Mouse (Mus musculus): ENCODE data around the gene App. TPM values are rescaled to one million over a fixed set of nuclear protein-coding genes. Genes with fewer than 3 reads are reported as not detected.

App gene
- polyA plus RNA-seq, 1 experiment from 2014 or later, result 157 TPM

GRCm38 (mm10) chr16:85115837-85116236, 57.7 kb downstream of the App start:
- no peak overlapping the region for H3K27ac ChIP-seq (ENCODE audit: low read depth, low read length)
- no peaks in the 10 kb centered on the region for H3K36me3 ChIP-seq (ENCODE audit: control insufficient read depth, insufficient read depth, low read length)
- H3K4me3 ChIP-seq (ENCODE audit: low read depth, low read length), result no peak overlapping the region
- H3K4me1 ChIP-seq (ENCODE audit: control insufficient read depth, insufficient read depth, low read length), result peaks cover 3% of the 10 kb centered on the region; the same call in 1 of the 2 replicates
- no peaks in the 10 kb centered on the region for H3K9me3 ChIP-seq (ENCODE audit: control insufficient read depth, low read length)
- H3K9ac ChIP-seq (ENCODE audit: low read length), result no peak overlapping the region
- no peaks in the 10 kb centered on the region for H3K27me3 ChIP-seq (ENCODE audit: control insufficient read depth, insufficient read depth, low read length)
- no peak overlapping the region for H3K4me2 ChIP-seq
- WGBS, result 90% methylated on average over 5 of the region's 5 CpGs
- ATAC-seq (ENCODE audit: low FRiP score), result no peak
- DNase-seq (ENCODE audit: low spot score, missing footprints), result no peak

- DNase-seq (ENCODE audit: low spot score, missing footprints), result no peak
- H3K27me3 ChIP-seq (ENCODE audit: control insufficient read depth, insufficient read depth, low read length), result no peaks in the 10 kb centered on the region
- WGBS, result 93% methylated on average over 1 of the region's 1 CpGs
- H3K4me1 ChIP-seq (ENCODE audit: control insufficient read depth, insufficient read depth, low read length), result peaks cover 3% of the 10 kb centered on the region; the same call in 1 of the 2 replicates
- no peak overlapping the region for H3K4me2 ChIP-seq
- no peak overlapping the region for H3K27ac ChIP-seq (ENCODE audit: low read depth, low read length)
- H3K9me3 ChIP-seq (ENCODE audit: control insufficient read depth, low read length), result no peaks in the 10 kb centered on the region
- H3K36me3 ChIP-seq (ENCODE audit: control insufficient read depth, insufficient read depth, low read length), result no peaks in the 10 kb centered on the region
- no peak overlapping the region for H3K9ac ChIP-seq (ENCODE audit: low read length)
- ATAC-seq (ENCODE audit: low FRiP score), result no peak
- no peak overlapping the region for H3K4me3 ChIP-seq (ENCODE audit: low read depth, low read length)
Measured at GRCm38 (mm10) chr16:85114742-85115141, 58.8 kb downstream of the App start.

GRCm38 (mm10) chr16:85113941-85114340, 59.6 kb downstream of the App start:
- Histone ChIP-seq H3K36me3 (ENCODE audit: control insufficient read depth, insufficient read depth, low read length) (no peaks in the 10 kb centered on the region), H3K9ac (ENCODE audit: low read length) (no peak overlapping the region), H3K27ac (ENCODE audit: low read depth, low read length) (no peak overlapping the region), H3K27me3 (ENCODE audit: control insufficient read depth, insufficient read depth, low read length) (no peaks in the 10 kb centered on the region), H3K4me2 (no peak overlapping the region), H3K4me3 (ENCODE audit: low read depth, low read length) (no peak overlapping the region), H3K9me3 (ENCODE audit: control insufficient read depth, low read length) (no peaks in the 10 kb centered on the region), H3K4me1 (ENCODE audit: control insufficient read depth, insufficient read depth, low read length) (peaks cover 3% of the 10 kb centered on the region; the same call in 1 of the 2 replicates)
- WGBS, result 89% methylated on average over 2 of the region's 2 CpGs
- DNase-seq (ENCODE audit: low spot score, missing footprints) (no peak), ATAC-seq (ENCODE audit: low FRiP score) (no peak)

GRCm38 (mm10) chr16:85112254-85112653, 61.3 kb downstream of the App start:
- Histone ChIP-seq H3K27ac (ENCODE audit: low read depth, low read length) (no peak overlapping the region), H3K4me2 (no peak overlapping the region), H3K36me3 (ENCODE audit: control insufficient read depth, insufficient read depth, low read length) (no peaks in the 10 kb centered on the region), H3K27me3 (ENCODE audit: control insufficient read depth, insufficient read depth, low read length) (no peaks in the 10 kb centered on the region), H3K4me3 (ENCODE audit: low read depth, low read length) (no peak overlapping the region), H3K9me3 (ENCODE audit: control insufficient read depth, low read length) (no peaks in the 10 kb centered on the region), H3K9ac (ENCODE audit: low read length) (no peak overlapping the region), H3K4me1 (ENCODE audit: control insufficient read depth, insufficient read depth, low read length) (no peaks in the 10 kb centered on the region)
- ATAC-seq (ENCODE audit: low FRiP score) (no peak), DNase-seq (ENCODE audit: low spot score, missing footprints) (no peak)
- 89% methylated on average over 2 of the region's 2 CpGs for WGBS

- ATAC-seq (ENCODE audit: low FRiP score) (peak; percentile 45; the same call in 1 of the 2 replicates), DNase-seq (ENCODE audit: low spot score, missing footprints) (no peak)
- H3K27ac ChIP-seq (ENCODE audit: low read depth, low read length), result no peak overlapping the region
- H3K4me2 ChIP-seq, result no peak overlapping the region
- no peaks in the 10 kb centered on the region for H3K27me3 ChIP-seq (ENCODE audit: control insufficient read depth, insufficient read depth, low read length)
- no peaks in the 10 kb centered on the region for H3K9me3 ChIP-seq (ENCODE audit: control insufficient read depth, low read length)
- H3K9ac ChIP-seq (ENCODE audit: low read length), result no peak overlapping the region
- no peaks in the 10 kb centered on the region for H3K36me3 ChIP-seq (ENCODE audit: control insufficient read depth, insufficient read depth, low read length)
- H3K4me1 ChIP-seq (ENCODE audit: control insufficient read depth, insufficient read depth, low read length), result no peaks in the 10 kb centered on the region
- WGBS, result 80% methylated on average over 13 of the region's 13 CpGs
- no peak overlapping the region for H3K4me3 ChIP-seq (ENCODE audit: low read depth, low read length)
Measured at GRCm38 (mm10) chr16:85110428-85110827, 63.1 kb downstream of the App start.

GRCm38 (mm10) chr16:85108486-85108885, 65.1 kb downstream of the App start:
- H3K27me3 ChIP-seq (ENCODE audit: control insufficient read depth, insufficient read depth, low read length), result no peaks in the 10 kb centered on the region
- no peaks in the 10 kb centered on the region for H3K36me3 ChIP-seq (ENCODE audit: control insufficient read depth, insufficient read depth, low read length)
- H3K4me2 ChIP-seq, result no peak overlapping the region
- WGBS, result 92% methylated on average over 7 of the region's 7 CpGs
- H3K27ac ChIP-seq (ENCODE audit: low read depth, low read length), result no peak overlapping the region
- no peaks in the 10 kb centered on the region for H3K9me3 ChIP-seq (ENCODE audit: control insufficient read depth, low read length)
- ATAC-seq (ENCODE audit: low FRiP score), result no peak
- no peak overlapping the region for H3K9ac ChIP-seq (ENCODE audit: low read length)
- DNase-seq (ENCODE audit: low spot score, missing footprints), result no peak
- H3K4me3 ChIP-seq (ENCODE audit: low read depth, low read length), result no peak overlapping the region
- H3K4me1 ChIP-seq (ENCODE audit: control insufficient read depth, insufficient read depth, low read length), result no peaks in the 10 kb centered on the region

- Histone ChIP-seq H3K9ac (ENCODE audit: low read length) (no peak overlapping the region), H3K36me3 (ENCODE audit: control insufficient read depth, insufficient read depth, low read length) (no peaks in the 10 kb centered on the region), H3K4me2 (no peak overlapping the region), H3K9me3 (ENCODE audit: control insufficient read depth, low read length) (no peaks in the 10 kb centered on the region), H3K27me3 (ENCODE audit: control insufficient read depth, insufficient read depth, low read length) (no peaks in the 10 kb centered on the region), H3K4me1 (ENCODE audit: control insufficient read depth, insufficient read depth, low read length) (no peaks in the 10 kb centered on the region), H3K4me3 (ENCODE audit: low read depth, low read length) (no peak overlapping the region), H3K27ac (ENCODE audit: low read depth, low read length) (no peak overlapping the region)
- WGBS, result 73% methylated on average over 9 of the region's 9 CpGs
- DNase-seq (ENCODE audit: low spot score, missing footprints) (no peak), ATAC-seq (ENCODE audit: low FRiP score) (no peak)
Measured at GRCm38 (mm10) chr16:85106644-85107323, 66.8 kb downstream of the App start.

GRCm38 (mm10) chr16:85105603-85106002, 68.0 kb downstream of the App start:
- Histone ChIP-seq H3K9me3 (ENCODE audit: control insufficient read depth, low read length) (no peaks in the 10 kb centered on the region), H3K27ac (ENCODE audit: low read depth, low read length) (no peak overlapping the region), H3K36me3 (ENCODE audit: control insufficient read depth, insufficient read depth, low read length) (no peaks in the 10 kb centered on the region), H3K4me2 (no peak overlapping the region), H3K9ac (ENCODE audit: low read length) (no peak overlapping the region), H3K4me3 (ENCODE audit: low read depth, low read length) (no peak overlapping the region), H3K4me1 (ENCODE audit: control insufficient read depth, insufficient read depth, low read length) (no peaks in the 10 kb centered on the region), H3K27me3 (ENCODE audit: control insufficient read depth, insufficient read depth, low read length) (no peaks in the 10 kb centered on the region)
- ATAC-seq (ENCODE audit: low FRiP score) (no peak), DNase-seq (ENCODE audit: low spot score, missing footprints) (no peak)
- 85% methylated on average over 4 of the region's 4 CpGs for WGBS

GRCm38 (mm10) chr16:85103116-85103787, 70.3 kb downstream of the App start:
- no peak overlapping the region for H3K4me3 ChIP-seq (ENCODE audit: low read depth, low read length)
- H3K27me3 ChIP-seq (ENCODE audit: control insufficient read depth, insufficient read depth, low read length), result no peaks in the 10 kb centered on the region
- ATAC-seq (ENCODE audit: low FRiP score) (no peak), DNase-seq (ENCODE audit: low spot score, missing footprints) (no peak)
- no peaks in the 10 kb centered on the region for H3K9me3 ChIP-seq (ENCODE audit: control insufficient read depth, low read length)
- no peak overlapping the region for H3K4me2 ChIP-seq
- no peaks in the 10 kb centered on the region for H3K36me3 ChIP-seq (ENCODE audit: control insufficient read depth, insufficient read depth, low read length)
- no peak overlapping the region for H3K9ac ChIP-seq (ENCODE audit: low read length)
- WGBS, result 89% methylated on average over 13 of the region's 13 CpGs
- no peaks in the 10 kb centered on the region; the same call in 1 of the 2 replicates for H3K4me1 ChIP-seq (ENCODE audit: control insufficient read depth, insufficient read depth, low read length)
- H3K27ac ChIP-seq (ENCODE audit: low read depth, low read length), result no peak overlapping the region
